Mouse (Mus musculus) embryonic facial prominence, embryonic 11.5 days (tissue): ENCODE results near the gene Dennd6b. TPM values are rescaled to one million over a fixed set of nuclear protein-coding genes. Genes with fewer than 3 reads are reported as not detected.
A peak's percentile ranks its signal among the peaks of the same experiment; 100 is the strongest.

Source experiments
- ATAC-seq: fragments of 200-750 bp; cut with Nextera tagmentation; replicated peaks from 2 replicates; pipeline ENCODE4 v1.8.0; 2017; ENCODE audit warnings: low read depth; ENCODE audit not compliant: insufficient number of reproducible peaks, low FRiP score, low TSS enrichment
- DNase-seq: peaks from one replicate; pipeline ENCODE4 v3.0.0-alpha.2; 2015; ENCODE audit warnings: low spot score
- H3K27ac ChIP-seq: fragments of 300-500 bp; sonication (generic); replicated peaks from 2 replicates; pipeline ENCODE4 v1.5.1; 2014; ENCODE audit warnings: mild to moderate bottlenecking, low read depth, low read length, control low read depth
- H3K27me3 ChIP-seq: fragments of 300-500 bp; sonication (generic); 2 replicates; pipeline ENCODE4 v1.6.1; 2014; ENCODE audit warnings: mild to moderate bottlenecking, low read length, moderate library complexity, mixed read lengths; ENCODE audit not compliant: control insufficient read depth, insufficient read depth
- H3K36me3 ChIP-seq: fragments of 300-500 bp; sonication (generic); replicated peaks from 2 replicates; pipeline ENCODE4 v1.6.1; 2014; ENCODE audit warnings: low read depth, mild to moderate bottlenecking, low read length, moderate library complexity, mixed read lengths; ENCODE audit not compliant: control insufficient read depth, insufficient read depth
- H3K4me1 ChIP-seq: fragments of 300-500 bp; sonication (generic); 2 replicates; pipeline ENCODE4 v1.6.1; 2014; ENCODE audit warnings: low read length, mixed read lengths; ENCODE audit not compliant: control insufficient read depth, insufficient read depth
- H3K4me2 ChIP-seq: fragments of 300-500 bp; sonication (generic); 2 replicates; pipeline ENCODE4 v1.6.1; 2014; ENCODE audit warnings: low read depth, mild to moderate bottlenecking, control low read depth, low read length, moderate library complexity
- H3K4me3 ChIP-seq: fragments of 300-500 bp; sonication (generic); 2 replicates; pipeline ENCODE4 v1.5.1; 2014; ENCODE audit warnings: low read depth, low read length, control low read depth
- H3K9ac ChIP-seq: fragments of 300-500 bp; sonication (generic); replicated peaks from 2 replicates; pipeline ENCODE4 v1.6.1; 2014; ENCODE audit warnings: mild to moderate bottlenecking, control low read depth, low read length
- H3K9me3 ChIP-seq: fragments of 300-500 bp; sonication (generic); replicated peaks from 2 replicates; pipeline ENCODE4 v1.6.1; 2016; ENCODE audit warnings: mild to moderate bottlenecking, low read length, inconsistent platforms, mixed read lengths; ENCODE audit not compliant: control insufficient read depth
- WGBS: fragments of 180-500 bp; shearing (Covaris S2); extraction: QIAGEN DNeasy Blood & Tissue Kit; methylation state at CpG from one replicate; pipeline ENCODE4 v1.1.7; 2014; 5-methylcytosine and 5-hydroxymethylcytosine counted together
- polyA plus RNA-seq: library from polyadenylated mRNA; unstranded; fragments of >200 nt; fragmentation: Nextera tagmentation; extraction: Ambion mirVana; gene quantifications from 2 replicates; pipeline ENCODE4 v1.2.1, GENCODE M21; 2014

Dennd6b gene
- polyA plus RNA-seq, 1 experiment from 2014 or later, result 14.9 TPM

DNA sequence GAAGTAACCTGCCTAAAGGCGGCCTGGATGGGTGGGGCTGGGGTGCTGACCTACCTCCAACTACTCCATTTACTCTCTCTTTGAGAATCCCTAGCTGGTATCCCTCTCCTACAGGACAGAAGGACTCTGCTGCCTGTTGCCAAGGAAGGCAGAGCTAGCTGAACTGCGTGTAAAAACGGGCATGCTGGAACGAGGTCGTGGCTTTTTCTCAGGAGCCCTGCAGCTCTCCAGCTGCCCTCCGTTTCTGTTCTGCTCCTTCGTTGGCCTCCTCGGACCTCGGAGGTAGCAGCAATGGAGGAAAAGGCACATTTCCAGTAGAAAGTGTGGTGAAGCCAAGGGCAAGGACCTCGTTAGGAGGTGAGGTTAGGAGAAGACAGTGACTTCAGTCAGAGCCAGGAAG, 27.4 kb downstream of the Dennd6b start:
- WGBS, result 54% methylated on average over 10 of the region's 10 CpGs
- peaks cover 15% of the 10 kb centered on the region for H3K4me1 ChIP-seq
- H3K27ac ChIP-seq, result no peak overlapping the region
- peaks cover 29% of the 10 kb centered on the region for H3K36me3 ChIP-seq
- H3K9ac ChIP-seq, result no peak overlapping the region; the same call in 1 of the 2 replicates
- no peaks in the 10 kb centered on the region for H3K27me3 ChIP-seq
- no peaks in the 10 kb centered on the region for H3K9me3 ChIP-seq
- no peak overlapping the region for H3K4me3 ChIP-seq
- ATAC-seq (no peak), DNase-seq (no peak)
- H3K4me2 ChIP-seq, result no peak overlapping the region

DNA sequence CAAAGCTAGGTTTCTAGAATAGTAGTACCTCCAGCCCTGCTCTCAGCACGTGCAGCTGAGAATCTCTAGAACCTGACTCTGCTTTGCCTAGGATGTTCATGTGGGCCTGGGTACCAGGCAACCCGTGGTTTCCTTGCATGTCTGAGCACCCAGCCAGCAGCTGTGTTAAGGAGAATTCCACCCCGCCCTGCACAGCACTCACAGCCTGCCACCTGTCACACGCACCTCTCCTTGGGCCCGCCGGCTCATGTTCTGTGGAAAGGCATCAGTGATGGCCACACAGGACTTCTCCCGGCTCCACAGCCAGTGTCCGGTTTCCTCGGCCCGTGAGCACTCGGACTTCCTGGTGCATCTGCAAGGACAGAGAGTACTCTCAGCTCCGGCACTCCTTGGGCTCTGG, 30.8 kb downstream of the Dennd6b start:
- ATAC-seq, result no peak
- H3K36me3 ChIP-seq, result peaks cover 45% of the 10 kb centered on the region
- 94% methylated on average over 12 of the region's 12 CpGs for WGBS

DNA sequence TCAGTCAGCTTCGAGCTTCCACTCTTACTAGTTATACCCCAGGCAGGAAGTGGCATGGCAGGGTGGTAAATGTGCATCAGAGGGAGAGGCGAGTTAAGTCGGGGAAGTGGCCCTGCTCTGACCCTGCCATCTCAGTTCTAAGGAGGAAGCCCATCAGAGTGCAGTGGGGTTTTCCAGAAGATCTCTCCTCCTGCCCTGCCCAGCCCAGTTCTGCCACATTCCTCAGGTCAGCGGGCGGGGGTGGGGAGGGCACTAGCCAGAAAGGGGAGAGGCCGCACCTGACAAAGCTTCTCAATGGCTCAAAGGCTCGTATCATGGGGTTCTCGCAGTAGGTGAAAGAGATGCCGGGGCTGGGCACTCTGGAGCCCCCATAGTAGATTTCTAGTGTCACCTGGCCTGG, 34.9 kb downstream of the Dennd6b start:
- WGBS, result 82% methylated on average over 9 of the region's 9 CpGs
- Histone ChIP-seq H3K4me3 (no peak overlapping the region), H3K9ac (no peak overlapping the region), H3K27ac (no peak overlapping the region), H3K4me1 (no peaks in the 10 kb centered on the region), H3K36me3 (peaks cover 61% of the 10 kb centered on the region), H3K4me2 (no peak overlapping the region), H3K27me3 (no peaks in the 10 kb centered on the region), H3K9me3 (no peaks in the 10 kb centered on the region)
- DNase-seq, result no peak
- ATAC-seq, result no peak

More for the DNA sequence above, 30.8 kb downstream of the Dennd6b start:
- DNase-seq, result no peak
- Histone ChIP-seq H3K27ac (no peak overlapping the region), H3K4me1 (peaks cover 11% of the 10 kb centered on the region; the same call in 1 of the 2 replicates), H3K9me3 (no peaks in the 10 kb centered on the region), H3K4me2 (no peak overlapping the region), H3K27me3 (no peaks in the 10 kb centered on the region), H3K4me3 (no peak overlapping the region), H3K9ac (no peak overlapping the region)

DNA sequence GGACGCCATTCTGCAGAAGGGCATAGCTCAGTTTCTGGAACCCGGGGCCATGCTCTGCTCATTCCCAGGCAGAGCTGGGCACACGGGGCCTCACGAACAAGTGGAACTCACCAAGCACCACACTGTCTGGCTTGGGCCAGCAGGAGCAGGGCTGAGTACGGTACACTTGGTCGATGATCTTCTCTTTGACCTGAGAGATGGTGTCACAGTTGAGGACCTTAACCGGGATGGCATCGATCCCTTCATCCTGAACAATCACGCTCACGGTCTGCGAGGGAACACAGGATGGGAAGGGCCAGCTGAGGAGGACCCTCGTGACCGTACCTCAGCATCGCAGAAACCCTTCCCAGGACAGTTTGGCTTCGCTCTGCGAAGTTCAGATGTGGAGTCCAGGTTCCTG, 37.8 kb downstream of the Dennd6b start:
- DNase-seq (no peak), ATAC-seq (no peak; the same call in 1 of the 2 replicates)
- Histone ChIP-seq H3K4me3 (no peak overlapping the region), H3K9me3 (no peaks in the 10 kb centered on the region), H3K27me3 (no peaks in the 10 kb centered on the region), H3K4me2 (no peak overlapping the region), H3K27ac (no peak overlapping the region), H3K4me1 (no peaks in the 10 kb centered on the region), H3K9ac (no peak overlapping the region), H3K36me3 (peaks cover 60% of the 10 kb centered on the region)
- 94% methylated on average over 16 of the region's 16 CpGs for WGBS

DNA sequence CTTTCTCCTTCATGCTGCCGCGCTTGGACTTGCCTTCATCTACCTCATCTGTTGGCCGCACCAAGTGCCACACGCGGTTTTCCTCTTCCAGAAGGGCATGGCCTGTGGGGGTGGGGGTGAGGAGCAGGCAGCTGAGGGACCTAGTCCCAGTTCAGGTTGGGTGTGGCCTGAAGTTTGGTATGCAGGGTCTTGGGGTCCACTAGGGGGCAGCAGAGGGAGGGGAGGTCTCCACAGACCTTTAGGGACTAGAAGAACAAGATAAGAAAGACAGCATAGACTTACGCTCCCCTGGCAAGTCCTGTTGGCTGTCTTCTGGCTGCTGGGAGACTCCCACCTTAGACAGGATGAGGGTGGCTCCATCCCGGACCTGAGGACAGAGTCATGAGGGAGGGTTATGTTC, 38.3 kb downstream of the Dennd6b start:
- DNase-seq (peak; percentile 86), ATAC-seq (no peak)
- H3K4me3 ChIP-seq, result no peak overlapping the region
- H3K27ac ChIP-seq, result no peak overlapping the region
- no peaks in the 10 kb centered on the region for H3K9me3 ChIP-seq
- no peaks in the 10 kb centered on the region for H3K27me3 ChIP-seq
- H3K4me1 ChIP-seq, result no peaks in the 10 kb centered on the region
- H3K36me3 ChIP-seq, result peaks cover 60% of the 10 kb centered on the region
- no peak overlapping the region for H3K9ac ChIP-seq
- H3K4me2 ChIP-seq, result no peak overlapping the region
- 69% methylated on average over 7 of the region's 7 CpGs for WGBS

DNA sequence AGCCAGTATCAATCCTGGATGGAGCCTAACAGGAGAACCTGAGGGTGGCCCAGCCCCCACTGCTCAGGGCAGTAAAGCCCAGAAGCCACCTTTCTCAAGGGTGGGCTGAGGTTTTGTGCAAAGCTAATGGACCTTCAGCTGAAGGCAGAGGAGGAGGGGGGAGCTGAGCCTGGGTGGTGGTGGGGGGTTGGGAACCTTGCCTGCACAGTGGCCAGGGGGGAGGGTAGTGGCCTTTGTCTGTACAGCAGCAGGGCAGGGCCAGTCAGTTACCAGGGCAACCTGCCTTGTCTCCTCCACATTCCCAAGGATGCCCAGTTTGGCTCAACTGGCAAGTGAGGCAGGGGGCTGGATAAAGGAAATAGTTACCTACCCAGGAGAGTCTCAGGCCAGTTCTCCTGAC, 44.0 kb downstream of the Dennd6b start:
- no peak overlapping the region for H3K27ac ChIP-seq
- no peak overlapping the region for H3K4me2 ChIP-seq
- peaks cover 16% of the 10 kb centered on the region for H3K27me3 ChIP-seq
- H3K9me3 ChIP-seq, result no peaks in the 10 kb centered on the region
- H3K36me3 ChIP-seq, result peaks cover 25% of the 10 kb centered on the region
- no peaks in the 10 kb centered on the region; the same call in 1 of the 2 replicates for H3K4me1 ChIP-seq
- DNase-seq (peak; percentile 36), ATAC-seq (no peak)
- no peak overlapping the region for H3K4me3 ChIP-seq
- no peak overlapping the region for H3K9ac ChIP-seq

DNA sequence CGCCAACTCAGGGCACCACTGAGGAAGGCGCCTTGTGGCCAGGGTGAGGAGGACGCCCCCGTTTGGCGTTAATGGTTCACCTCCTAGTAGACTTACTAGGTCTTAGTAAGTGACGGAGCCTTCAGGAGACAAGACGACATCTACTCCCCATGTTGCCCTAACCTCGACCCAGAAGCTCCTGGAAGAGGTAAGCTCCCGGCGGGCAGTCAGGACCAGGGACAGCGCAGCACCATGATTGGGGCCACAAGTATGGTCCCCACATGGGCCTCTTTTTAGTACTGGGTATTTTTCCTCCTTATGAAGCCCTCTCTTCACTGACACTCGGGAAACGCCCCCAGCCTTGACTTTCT, 46.3 kb downstream of the Dennd6b start:
- Histone ChIP-seq H3K27me3 (peaks cover 28% of the 10 kb centered on the region), H3K9ac (no peak overlapping the region; the same call in 1 of the 2 replicates), H3K36me3 (peaks cover 7% of the 10 kb centered on the region), H3K4me1 (no peaks in the 10 kb centered on the region; the same call in none of the 2 replicates), H3K4me2 (peak overlapping the region; percentile 95), H3K27ac (no peak overlapping the region), H3K9me3 (no peaks in the 10 kb centered on the region), H3K4me3 (peak overlapping the region; percentile 70)
- WGBS, result 2% methylated on average over 13 of the region's 13 CpGs
- ATAC-seq, result no peak; the same call in 1 of the 2 replicates
- DNase-seq, result peak; percentile 80

DNA sequence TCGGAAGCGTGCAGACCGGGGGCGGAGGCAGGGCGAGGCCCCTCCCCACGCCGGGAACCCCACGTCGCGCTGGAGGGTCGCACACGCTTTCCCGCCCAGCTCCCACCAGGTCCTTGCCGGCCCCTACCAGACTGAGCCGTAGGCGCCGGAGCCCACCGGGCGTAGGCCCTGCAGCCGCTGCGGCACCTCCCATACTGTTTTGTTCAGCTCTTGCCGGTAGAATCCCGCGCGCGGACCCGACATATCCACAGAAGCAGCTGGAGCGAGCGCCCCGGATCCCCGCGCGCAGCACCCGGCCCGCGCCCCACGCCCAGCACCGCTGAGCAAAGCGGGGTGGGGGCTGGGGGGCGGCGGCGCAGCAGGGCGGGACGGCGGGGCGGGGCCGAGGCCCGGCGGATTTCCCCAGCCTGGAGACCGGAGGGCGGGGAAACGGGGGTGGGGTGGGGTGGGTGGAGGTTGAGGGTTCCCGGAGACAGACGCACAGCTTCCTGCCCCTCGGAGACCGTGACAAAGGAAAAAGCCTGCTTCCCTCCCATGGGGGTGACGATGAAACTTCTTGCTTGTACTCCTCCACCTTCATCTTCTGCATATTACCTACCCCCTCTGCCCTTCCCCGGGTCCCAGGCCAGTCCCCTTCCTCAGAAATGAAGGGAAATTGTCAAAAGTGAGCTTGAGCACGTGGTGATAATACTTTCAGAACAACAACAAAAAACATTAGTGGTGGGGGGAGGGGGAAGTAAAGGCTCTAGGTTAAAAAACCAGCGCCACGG, 46.8 kb downstream of the Dennd6b start, which contains the start of gene Mapk11:
TSS of gene Mapk11 (minus strand) at position 358 of the 770 bp plus-strand sequence.
- H3K36me3 ChIP-seq, result peaks cover 5% of the 10 kb centered on the region
- H3K27me3 ChIP-seq, result peaks cover 28% of the 10 kb centered on the region
- DNase-seq (peak; percentile 56), ATAC-seq (peak; percentile 54)
- peak within 1 kb of the TSS; percentile 59 for H3K27ac ChIP-seq
- peak within 1 kb of the TSS; percentile 79 for H3K9ac ChIP-seq
- peak within 1 kb of the TSS; percentile 70 for H3K4me3 ChIP-seq
- no peaks in the 10 kb centered on the region; the same call in none of the 2 replicates for H3K4me1 ChIP-seq
- peak within 1 kb of the TSS; percentile 95 for H3K4me2 ChIP-seq
- WGBS, result under 1% methylated on average over 46 of the region's 61 CpGs
- no peaks in the 10 kb centered on the region for H3K9me3 ChIP-seq
